Mouse (Mus musculus): ENCODE results near the gene Spata2.

- TF ChIP-seq CTCF (conservative IDR thresholded peaks at IDR 0.05; ENCODE audit: low read length), result no peak
- no peak for TF ChIP-seq POU5F1 (IDR thresholded peaks at IDR 0.05; ENCODE audit: borderline replicate concordance, low read length)
- no peak for TF ChIP-seq NANOG (IDR thresholded peaks at IDR 0.05; ENCODE audit: borderline replicate concordance, low read length)
Observed at GRCm38 (mm10) chr2:167467214-167467613, 25.5 kb downstream of the Spata2 start.

Measured in E14TG2a.4 (cell line).